ENCODE assay signal across 12 mouse cellular contexts in the genomic region with DNA sequence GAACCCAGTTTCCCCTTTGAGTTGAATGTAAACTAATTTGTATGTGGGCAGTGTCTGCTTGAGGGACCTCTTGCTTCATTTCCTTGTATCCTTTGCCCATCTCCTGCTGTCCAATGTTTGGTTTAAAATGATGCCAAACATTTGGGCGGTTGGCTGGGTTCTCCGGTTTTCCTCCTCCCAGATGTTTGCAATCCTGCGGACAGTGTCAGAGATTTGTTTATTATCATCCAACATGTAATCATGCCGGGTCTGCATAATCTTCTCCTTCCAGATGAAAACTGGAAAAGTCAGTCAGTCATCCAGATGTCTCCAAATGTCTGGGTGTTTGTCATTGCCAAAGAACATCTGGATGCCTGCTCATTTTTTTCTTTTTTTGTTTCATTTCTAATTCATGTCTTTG.
A peak's percentile ranks its signal among the peaks of the same experiment; 100 is the strongest.
DNase-seq lines count a peak whose midpoint lies in the region.
"Had no signal": no experiment of that assay in that cellular context is flagged by ENCODE, and none has a peak within 500 bp of the region (broad histone marks: within the 10 kb centered on the region; RNA-seq: fewer than 3 reads in every experiment).

No protein-coding gene starts in this region.

- intact Hi-C loops in gastrocnemius, postnatal 14 days (cut with DNase I; ENCODE audit: low total_unique reads), result no loop called here

- peak; percentile 37 for DNase-seq in gastrocnemius, adult 18-20 months (ENCODE audit: low spot score)
- DNase-seq in gastrocnemius, postnatal 14 days, result no peak
- peak; percentile 15 for DNase-seq in ovary, adult 18-20 months (ENCODE audit: low spot score)
- DNase-seq in ovary, postnatal 10 days (ENCODE audit: low spot score), result no peak
- peak; percentile 11 for DNase-seq in heart, postnatal 4 days
- DNase-seq in lung, postnatal 4 days, result peak; percentile 63 to 82
- no peak for DNase-seq in frontal cortex, adult 2 months (ENCODE audit: extremely low spot score in 1 of 2, low spot score in 1 of 2)
- no peak for DNase-seq in testis, postnatal 14 days (ENCODE audit: low spot score)
- DNase-seq: cerebellum, postnatal 25 days; kidney, adult 11 months; layer of hippocampus, adult 9-11 months; right cerebral cortex, postnatal 14 days had no signal

Comparison
In these comparisons a context has a peak if more than half of its experiments do, and no peak if none do; other contexts are left out.
1. DNase-seq: peak in gastrocnemius, adult 18-20 months (single experiment), ovary, adult 18-20 months (single experiment), heart, postnatal 4 days (single experiment) and lung, postnatal 4 days (2 of 2); none in gastrocnemius, postnatal 14 days (single experiment), ovary, postnatal 10 days (single experiment), frontal cortex, adult 2 months (0 of 2) and testis, postnatal 14 days (single experiment).